Mouse (Mus musculus) liver, embryonic 13.5 days (tissue): ENCODE measurements around the gene Adcy1. TPM values are rescaled to one million over a fixed set of nuclear protein-coding genes. Genes with fewer than 3 reads are reported as not detected.

Experiments used
- ATAC-seq: fragments of 200-750 bp; cut with Nextera tagmentation; 2 replicates; pipeline ENCODE4 v1.8.0; 2017; ENCODE audit warnings: low read depth, mild to moderate bottlenecking, moderate number of reproducible peaks, moderate library complexity
- DNase-seq: peaks from one replicate; pipeline ENCODE4 v3.0.0; 2022
- H3K27ac ChIP-seq: fragments of 300-500 bp; sonication (generic); 2 replicates; pipeline ENCODE4 v1.5.1; 2015; ENCODE audit warnings: moderate library complexity, mild to moderate bottlenecking, inconsistent platforms
- H3K27me3 ChIP-seq: fragments of 300-500 bp; sonication (generic); 2 replicates; pipeline ENCODE4 v1.6.1; 2015; ENCODE audit warnings: mild to moderate bottlenecking, inconsistent platforms
- H3K36me3 ChIP-seq: fragments of 300-500 bp; sonication (generic); 2 replicates; pipeline ENCODE4 v1.6.1; 2015; ENCODE audit warnings: mild to moderate bottlenecking, inconsistent platforms
- H3K4me1 ChIP-seq: fragments of 300-500 bp; sonication (generic); replicated peaks from 2 replicates; pipeline ENCODE4 v1.6.1; 2015; ENCODE audit warnings: inconsistent platforms
- H3K4me2 ChIP-seq: fragments of 300-500 bp; sonication (generic); 2 replicates; pipeline ENCODE4 v1.6.1; 2015; ENCODE audit warnings: inconsistent platforms, mild to moderate bottlenecking, moderate library complexity
- H3K4me3 ChIP-seq: fragments of 300-500 bp; sonication (generic); replicated peaks from 2 replicates; pipeline ENCODE4 v1.5.1; 2015; ENCODE audit warnings: mild to moderate bottlenecking, inconsistent platforms
- H3K9ac ChIP-seq: fragments of 300-500 bp; sonication (generic); 2 replicates; pipeline ENCODE4 v1.6.1; 2015; ENCODE audit warnings: mild to moderate bottlenecking, inconsistent platforms
- H3K9me3 ChIP-seq: fragments of 300-500 bp; sonication (generic); replicated peaks from 2 replicates; pipeline ENCODE4 v1.6.1; 2016; ENCODE audit warnings: inconsistent platforms
- WGBS: fragments of 180-500 bp; shearing (Covaris S2); methylation state at CpG from one replicate; pipeline ENCODE4 v1.1.7; 2015; ENCODE audit not compliant: insufficient replicate concordance; 5-methylcytosine and 5-hydroxymethylcytosine counted together
- polyA plus RNA-seq: library from polyadenylated mRNA; unstranded; fragments of >200 nt; fragmentation: Nextera tagmentation; extraction: Ambion mirVana; gene quantifications from 2 replicates; pipeline ENCODE4 v1.2.1, GENCODE M21; 2015

Gene Adcy1
- polyA plus RNA-seq, 1 experiment from 2014 or later = 0.24 TPM

DNA sequence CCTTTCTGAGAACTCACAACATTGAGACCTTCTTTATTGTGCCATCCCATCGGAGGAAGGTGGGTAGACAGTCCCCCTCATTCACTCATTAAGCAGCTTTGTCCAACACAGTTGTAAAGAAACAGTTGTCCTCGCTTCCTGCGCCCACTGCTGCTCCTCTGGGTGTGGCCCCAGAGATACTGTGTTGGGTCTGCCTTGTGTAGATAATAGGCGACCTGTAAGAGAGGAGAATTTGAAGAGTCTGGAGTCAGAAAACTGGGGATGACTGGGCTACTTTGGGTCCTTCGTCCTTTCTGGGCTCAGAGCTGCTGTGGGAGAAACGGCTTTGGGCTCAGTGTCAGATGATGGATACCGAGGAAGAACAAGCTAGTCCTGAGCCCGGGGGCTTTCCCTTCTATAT lies 75.1 kb downstream of the Adcy1 start:
- no peak overlapping the region for H3K27ac ChIP-seq
- peak; percentile 72 for ATAC-seq

DNA sequence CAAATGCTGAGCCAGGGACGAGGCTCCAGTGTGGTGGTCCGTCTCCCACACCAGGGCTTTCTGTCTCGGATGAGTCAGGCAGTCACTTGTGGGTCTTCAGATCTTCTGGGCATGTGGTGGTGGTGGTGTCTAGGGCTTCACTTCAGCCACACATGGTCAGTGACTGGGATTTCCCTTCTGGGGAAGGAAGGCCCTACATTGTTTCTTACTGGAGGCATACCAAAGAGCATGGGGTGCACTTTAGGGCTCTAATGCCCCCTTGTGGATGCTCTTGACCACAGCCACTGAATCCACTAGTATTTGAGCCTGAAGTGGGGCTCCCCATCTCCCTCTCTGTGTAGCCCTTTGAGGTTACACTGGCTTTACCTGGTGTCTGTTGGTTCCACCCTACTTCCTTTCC lies 77.2 kb downstream of the Adcy1 start:
- no peak for ATAC-seq
- no peak overlapping the region for H3K4me2 ChIP-seq
- WGBS = 51% methylated on average over 3 of the region's 3 CpGs

More for the DNA sequence above, 75.1 kb downstream of the Adcy1 start:
- Histone ChIP-seq H3K36me3 (no peaks in the 10 kb centered on the region), H3K4me1 (peaks cover 10% of the 10 kb centered on the region), H3K4me2 (0 out of 2 replicates have a peak overlapping the region, but pooled peaks have one; percentile 10), H3K4me3 (no peak overlapping the region), H3K9ac (no peak overlapping the region), H3K27me3 (no peaks in the 10 kb centered on the region), H3K9me3 (no peaks in the 10 kb centered on the region)
- DNase-seq = no peak
- 54% methylated on average over 8 of the region's 8 CpGs for WGBS

DNA sequence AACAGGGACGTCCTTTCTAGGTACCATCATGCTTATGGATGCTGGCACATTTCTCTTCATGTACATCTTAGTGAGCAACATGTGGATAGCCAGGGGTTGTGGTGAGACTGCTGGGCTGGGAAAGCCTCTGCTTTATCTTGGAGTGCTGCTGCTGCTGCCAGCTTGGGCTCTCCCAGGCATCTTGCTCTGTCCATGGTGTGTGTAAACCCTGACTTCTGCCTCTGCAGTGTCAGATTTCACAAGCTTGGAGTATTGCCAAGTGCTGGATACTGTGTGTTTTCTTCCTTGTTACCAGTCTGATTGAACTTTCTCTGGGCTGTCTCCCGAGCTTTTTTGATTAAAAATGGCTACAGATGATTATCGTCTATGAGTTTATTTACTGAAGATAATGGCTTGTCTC lies 79.4 kb downstream of the Adcy1 start:
- Histone ChIP-seq H3K4me1 (no peaks in the 10 kb centered on the region), H3K9ac (no peak overlapping the region), H3K27ac (no peak overlapping the region), H3K27me3 (no peaks in the 10 kb centered on the region), H3K4me2 (no peak overlapping the region), H3K36me3 (no peaks in the 10 kb centered on the region), H3K4me3 (no peak overlapping the region), H3K9me3 (no peaks in the 10 kb centered on the region)
- 39% methylated on average over 3 of the region's 3 CpGs for WGBS
- DNase-seq = no peak
- no peak for ATAC-seq

More for the DNA sequence above, 77.2 kb downstream of the Adcy1 start:
- peaks cover 6% of the 10 kb centered on the region; the same call in 1 of the 2 replicates for H3K4me1 ChIP-seq
- H3K27ac ChIP-seq = no peak overlapping the region
- no peaks in the 10 kb centered on the region for H3K9me3 ChIP-seq
- DNase-seq = no peak
- H3K27me3 ChIP-seq = no peaks in the 10 kb centered on the region
- H3K4me3 ChIP-seq = no peak overlapping the region
- H3K36me3 ChIP-seq = no peaks in the 10 kb centered on the region
- no peak overlapping the region for H3K9ac ChIP-seq

DNA sequence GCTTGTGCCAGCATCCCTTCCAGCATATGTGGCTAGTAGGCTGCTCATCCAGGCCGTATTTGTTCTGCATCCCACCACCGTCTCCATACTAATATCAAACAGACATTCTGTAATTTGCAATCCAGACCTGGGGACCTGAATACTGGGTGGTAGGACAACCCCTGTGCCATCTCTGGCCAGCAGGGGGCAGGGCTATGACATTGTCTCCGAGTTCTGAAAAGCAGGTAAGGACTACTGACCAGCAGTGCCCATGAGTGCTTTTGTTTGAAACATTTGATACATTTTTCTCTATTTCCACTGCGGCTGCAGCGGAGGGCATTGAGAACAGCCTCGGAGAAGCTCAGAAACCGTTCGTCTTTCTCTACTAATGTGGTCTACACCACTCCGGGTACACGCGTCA lies 81.1 kb downstream of the Adcy1 start:
- Histone ChIP-seq H3K27ac (no peak overlapping the region), H3K4me2 (no peak overlapping the region), H3K4me1 (no peaks in the 10 kb centered on the region), H3K4me3 (no peak overlapping the region), H3K27me3 (no peaks in the 10 kb centered on the region), H3K36me3 (no peaks in the 10 kb centered on the region), H3K9ac (no peak overlapping the region), H3K9me3 (no peaks in the 10 kb centered on the region)
- DNase-seq (no peak), ATAC-seq (no peak)
- 70% methylated on average over 11 of the region's 11 CpGs for WGBS

DNA sequence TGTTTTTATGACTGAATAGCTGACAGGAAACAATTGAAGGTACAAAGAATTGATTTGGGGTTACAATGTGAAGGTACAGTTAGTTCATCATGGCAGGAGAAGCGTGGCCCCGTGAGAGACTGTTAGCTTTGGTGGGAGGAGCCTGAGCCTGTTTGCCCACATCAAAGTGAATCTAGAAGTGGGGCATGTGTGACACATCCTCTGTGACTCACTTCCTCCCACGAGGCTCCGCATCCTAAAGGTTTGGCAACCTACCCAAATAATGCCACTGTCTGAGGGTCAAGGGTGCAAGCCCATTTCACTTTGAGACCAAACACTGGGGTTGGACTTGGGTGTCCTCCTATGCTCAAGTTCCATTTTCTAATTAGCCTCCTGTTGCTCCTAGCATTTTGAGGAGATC lies 81.9 kb downstream of the Adcy1 start:
- WGBS = 18% methylated on average over 4 of the region's 4 CpGs
- no peak for DNase-seq
- no peak overlapping the region for H3K27ac ChIP-seq

DNA sequence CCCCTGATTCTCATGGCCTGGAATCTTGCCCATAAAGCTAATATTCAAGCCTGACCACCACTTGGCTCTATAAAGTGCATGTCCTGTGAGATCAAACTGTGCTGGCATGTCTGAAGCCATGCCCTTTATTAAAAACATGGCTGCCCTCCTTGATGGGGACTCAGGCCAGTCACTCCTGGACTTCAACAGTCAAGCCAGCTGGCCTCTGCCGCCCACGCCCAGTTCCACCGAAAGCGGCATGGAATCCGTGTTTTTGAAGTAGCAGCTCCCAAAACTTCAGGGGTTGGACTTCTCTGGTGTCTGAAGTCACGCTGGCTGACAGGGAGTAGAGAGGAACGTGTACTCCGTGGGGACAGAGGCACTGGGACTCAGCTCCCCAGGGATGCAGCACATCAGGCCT lies 84.2 kb downstream of the Adcy1 start:
- no peaks in the 10 kb centered on the region for H3K9me3 ChIP-seq
- H3K4me2 ChIP-seq = no peak overlapping the region
- H3K36me3 ChIP-seq = no peaks in the 10 kb centered on the region
- H3K9ac ChIP-seq = no peak overlapping the region
- H3K4me1 ChIP-seq = peaks cover 4% of the 10 kb centered on the region; the same call in 1 of the 2 replicates
- no peak overlapping the region for H3K27ac ChIP-seq
- 72% methylated on average over 8 of the region's 8 CpGs for WGBS
- DNase-seq (no peak), ATAC-seq (no peak)
- no peak overlapping the region for H3K4me3 ChIP-seq
- H3K27me3 ChIP-seq = no peaks in the 10 kb centered on the region

More for the DNA sequence above, 81.9 kb downstream of the Adcy1 start:
- Histone ChIP-seq H3K36me3 (no peaks in the 10 kb centered on the region), H3K4me1 (no peaks in the 10 kb centered on the region), H3K9ac (no peak overlapping the region), H3K27me3 (no peaks in the 10 kb centered on the region), H3K4me2 (no peak overlapping the region), H3K4me3 (no peak overlapping the region), H3K9me3 (no peaks in the 10 kb centered on the region)
- peak; percentile 45; the same call in 1 of the 2 replicates for ATAC-seq

DNA sequence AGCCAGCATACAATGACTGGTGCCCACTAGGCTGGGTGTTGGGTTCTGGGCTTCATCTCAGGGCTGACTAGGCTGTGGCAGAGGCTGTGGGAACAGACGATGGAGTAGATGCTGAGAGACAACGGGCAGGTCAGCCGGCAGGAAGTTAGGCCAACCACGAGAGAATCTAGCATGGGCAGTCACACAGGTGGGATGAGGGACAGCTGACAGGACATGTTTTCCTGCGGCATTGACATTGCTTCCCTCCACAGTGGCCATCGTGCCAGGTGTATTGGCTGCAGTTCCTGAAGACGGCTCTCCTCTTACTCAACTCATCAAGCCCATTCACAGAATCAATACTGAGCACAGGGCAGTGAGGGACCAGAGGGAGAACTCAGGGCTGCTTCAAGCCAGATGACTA lies 84.7 kb downstream of the Adcy1 start:
- ATAC-seq (no peak), DNase-seq (no peak)
- Histone ChIP-seq H3K9me3 (no peaks in the 10 kb centered on the region), H3K27ac (no peak overlapping the region), H3K4me1 (peaks cover 4% of the 10 kb centered on the region; the same call in 1 of the 2 replicates), H3K9ac (no peak overlapping the region), H3K27me3 (no peaks in the 10 kb centered on the region), H3K4me3 (no peak overlapping the region), H3K36me3 (no peaks in the 10 kb centered on the region), H3K4me2 (no peak overlapping the region)
- WGBS = 64% methylated on average over 7 of the region's 7 CpGs

DNA sequence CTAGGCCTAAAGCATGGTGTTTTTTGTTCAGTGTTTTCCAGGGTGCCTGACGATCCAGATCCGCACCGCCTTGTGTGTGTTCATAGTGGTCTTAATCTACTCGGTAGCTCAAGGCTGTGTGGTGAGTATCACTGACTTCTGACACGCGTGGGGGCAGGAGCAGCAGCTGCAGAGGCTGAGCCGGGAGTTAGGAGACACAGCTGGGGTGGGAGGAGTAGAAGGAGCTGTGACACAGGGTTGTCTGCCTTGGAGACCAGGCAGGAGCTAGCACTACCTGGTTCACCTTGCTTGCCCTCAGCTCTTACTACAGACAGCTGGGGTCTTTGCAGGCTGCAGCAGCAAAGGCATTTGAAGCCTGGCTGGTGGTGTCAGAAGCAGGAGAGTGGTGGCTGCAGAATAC lies 86.2 kb downstream of the Adcy1 start:
- WGBS = 66% methylated on average over 7 of the region's 7 CpGs
- Histone ChIP-seq H3K27me3 (no peaks in the 10 kb centered on the region), H3K9ac (no peak overlapping the region), H3K4me1 (peaks cover 4% of the 10 kb centered on the region; the same call in 1 of the 2 replicates), H3K4me3 (no peak overlapping the region), H3K4me2 (no peak overlapping the region), H3K36me3 (no peaks in the 10 kb centered on the region), H3K27ac (no peak overlapping the region), H3K9me3 (no peaks in the 10 kb centered on the region)
- ATAC-seq (no peak), DNase-seq (no peak)

DNA sequence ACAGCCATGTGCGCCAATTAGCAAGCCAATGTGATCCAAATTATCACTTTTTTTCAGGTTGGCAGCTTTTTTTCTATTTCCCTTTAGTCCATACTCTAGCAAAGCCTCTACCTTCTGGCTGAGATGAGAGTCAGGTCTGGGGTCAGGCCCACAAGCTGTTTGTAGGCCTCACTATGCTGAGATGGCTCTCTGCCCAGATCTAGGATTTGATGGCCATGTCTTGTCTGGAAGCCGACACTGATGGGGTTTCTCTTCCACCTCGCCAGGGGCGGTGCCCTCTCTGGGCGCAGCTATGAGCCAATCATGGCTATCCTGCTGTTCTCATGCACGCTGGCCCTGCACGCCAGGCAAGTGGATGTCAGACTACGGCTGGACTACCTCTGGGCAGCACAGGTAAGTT lies 87.2 kb downstream of the Adcy1 start:
- ATAC-seq = no peak

DNA sequence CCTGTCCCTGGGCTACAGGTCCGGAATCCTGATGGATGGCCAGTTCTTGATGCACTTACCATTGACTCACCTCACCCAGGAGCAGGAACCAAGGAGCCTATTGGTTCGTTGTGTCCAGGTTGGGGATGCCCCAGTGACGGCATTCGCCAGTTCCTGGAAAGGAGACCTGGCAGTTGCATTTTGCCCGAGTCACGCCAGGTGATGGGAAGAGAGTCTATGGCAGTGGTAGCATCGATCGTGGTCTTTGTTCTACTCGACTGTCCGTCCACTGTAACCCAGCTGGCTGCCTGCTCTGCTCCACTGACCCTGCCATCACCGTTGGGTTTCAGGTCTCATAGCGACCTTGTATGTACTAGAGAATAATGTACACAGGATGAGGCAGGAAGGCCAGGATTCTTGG lies 89.1 kb downstream of the Adcy1 start:
- no peak overlapping the region for H3K4me3 ChIP-seq
- no peak for DNase-seq
- no peak for ATAC-seq
- no peak overlapping the region for H3K9ac ChIP-seq
- H3K27ac ChIP-seq = peak overlapping the region; percentile 66
- H3K36me3 ChIP-seq = no peaks in the 10 kb centered on the region
- no peak overlapping the region for H3K4me2 ChIP-seq
- no peaks in the 10 kb centered on the region for H3K9me3 ChIP-seq
- H3K4me1 ChIP-seq = peaks cover 4% of the 10 kb centered on the region; the same call in 1 of the 2 replicates
- no peaks in the 10 kb centered on the region for H3K27me3 ChIP-seq
- 78% methylated on average over 12 of the region's 12 CpGs for WGBS

More for the DNA sequence above, 87.2 kb downstream of the Adcy1 start:
- Histone ChIP-seq H3K4me1 (peaks cover 4% of the 10 kb centered on the region; the same call in 1 of the 2 replicates), H3K27me3 (no peaks in the 10 kb centered on the region), H3K36me3 (no peaks in the 10 kb centered on the region), H3K9ac (no peak overlapping the region), H3K27ac (no peak overlapping the region), H3K4me2 (no peak overlapping the region), H3K4me3 (no peak overlapping the region), H3K9me3 (no peaks in the 10 kb centered on the region)
- no peak for DNase-seq
- 79% methylated on average over 8 of the region's 8 CpGs for WGBS

DNA sequence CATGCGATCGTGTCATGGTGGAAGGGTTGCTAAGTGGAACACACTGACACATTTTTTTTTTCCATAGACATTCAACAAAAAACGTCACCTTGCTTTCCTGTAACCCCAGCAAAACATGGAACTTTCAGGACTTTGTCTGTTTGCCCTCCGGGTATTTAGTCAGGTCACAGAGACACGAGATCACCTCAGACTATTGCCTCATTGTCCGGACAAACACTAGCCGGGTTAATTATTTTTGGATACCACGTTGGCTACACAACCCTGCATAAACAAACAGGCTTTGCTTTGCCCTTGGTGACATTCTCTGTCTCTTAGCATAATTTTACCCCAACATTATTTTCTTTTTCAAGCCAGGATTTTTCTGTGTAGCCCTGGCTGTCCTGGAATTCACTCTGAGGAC lies 89.8 kb downstream of the Adcy1 start:
- Histone ChIP-seq H3K9ac (no peak overlapping the region), H3K4me1 (peaks cover 7% of the 10 kb centered on the region; the same call in 1 of the 2 replicates), H3K27me3 (no peaks in the 10 kb centered on the region), H3K9me3 (no peaks in the 10 kb centered on the region), H3K36me3 (no peaks in the 10 kb centered on the region), H3K4me3 (no peak overlapping the region), H3K4me2 (no peak overlapping the region), H3K27ac (peak overlapping the region; percentile 66)
- peak; percentile 61 for ATAC-seq
- DNase-seq = no peak
- WGBS = 65% methylated on average over 8 of the region's 8 CpGs

DNA sequence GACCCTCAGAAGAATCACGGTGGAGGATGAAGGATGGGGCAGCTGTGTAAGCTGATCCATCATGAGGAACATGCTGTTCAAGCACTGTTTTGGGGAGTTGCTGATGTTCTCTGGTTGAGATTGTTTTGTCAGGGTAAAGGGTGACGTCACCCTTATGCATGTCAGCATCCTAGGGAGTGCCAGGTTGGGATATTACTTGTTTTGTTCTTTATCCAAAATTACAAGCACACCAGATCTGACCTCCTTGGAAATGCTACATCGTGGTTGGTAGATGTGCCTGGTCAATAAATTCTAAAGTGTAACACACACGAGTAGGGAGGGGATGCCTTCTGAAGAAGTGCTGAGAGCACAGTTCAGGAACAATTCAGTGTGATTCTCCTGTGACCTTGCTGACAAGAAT lies 93.1 kb downstream of the Adcy1 start:
- no peak overlapping the region for H3K27ac ChIP-seq
- H3K4me1 ChIP-seq = peaks cover 19% of the 10 kb centered on the region
- H3K9me3 ChIP-seq = no peaks in the 10 kb centered on the region
- ATAC-seq (no peak), DNase-seq (no peak)
- WGBS = 58% methylated on average over 4 of the region's 4 CpGs
- H3K4me3 ChIP-seq = no peak overlapping the region
- no peak overlapping the region for H3K9ac ChIP-seq
- no peaks in the 10 kb centered on the region for H3K27me3 ChIP-seq
- no peaks in the 10 kb centered on the region for H3K36me3 ChIP-seq
- no peak overlapping the region for H3K4me2 ChIP-seq
